Mouse (Mus musculus): ENCODE results near the gene Slc27a5.

DNA sequence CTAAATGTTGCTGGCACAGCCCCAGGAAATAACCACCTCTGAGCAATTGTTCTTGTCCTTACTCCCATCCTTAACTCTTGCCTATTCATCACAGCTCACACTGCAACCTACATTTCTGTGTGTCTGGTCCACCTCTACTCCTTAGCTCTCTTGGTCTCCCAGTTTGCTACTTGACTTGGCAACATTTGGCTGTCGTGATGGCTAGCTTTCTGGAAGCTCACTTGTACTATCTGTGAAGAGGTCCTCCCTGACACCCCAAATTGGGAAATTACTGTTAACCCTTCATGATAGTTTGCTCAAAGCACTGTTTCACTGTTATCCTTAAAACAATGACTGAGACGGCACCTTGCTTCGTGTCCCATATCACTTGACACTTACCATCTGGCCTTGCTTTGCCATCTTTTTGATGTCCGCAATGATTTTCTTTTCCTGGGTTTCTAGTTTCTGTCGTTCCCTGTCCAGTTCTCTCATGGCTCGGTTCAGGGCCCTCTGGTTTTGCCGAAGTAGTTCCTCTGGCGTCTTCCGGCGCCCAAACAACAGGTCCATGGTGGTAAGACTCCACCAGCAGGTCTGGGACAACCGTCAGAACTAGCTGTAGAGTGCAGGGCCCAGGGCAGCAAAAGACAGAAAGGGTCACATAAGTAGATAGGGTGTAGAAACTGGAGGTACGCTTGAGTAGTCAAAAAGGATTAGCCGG lies 35.6 kb upstream of the Slc27a5 start:
- TF ChIP-seq ZC3H11A (IDR thresholded peaks at IDR 0.05; ENCODE audit: borderline replicate concordance, low read depth, low read length): no peak
- TF ChIP-seq MAFK (IDR thresholded peaks at IDR 0.05; ENCODE audit: insufficient read depth, low read depth, low read length): no peak
- no peak for TF ChIP-seq HCFC1 (IDR thresholded peaks at IDR 0.05; ENCODE audit: borderline replicate concordance, insufficient read depth, low read length)
